Mouse (Mus musculus) thymus, postnatal 25 days (tissue): ENCODE data around the gene Gm49358.

Experiments used
- DNase-seq: peaks from one replicate; pipeline ENCODE4 v3.0.0; 2022

Gm49358 gene

DNA sequence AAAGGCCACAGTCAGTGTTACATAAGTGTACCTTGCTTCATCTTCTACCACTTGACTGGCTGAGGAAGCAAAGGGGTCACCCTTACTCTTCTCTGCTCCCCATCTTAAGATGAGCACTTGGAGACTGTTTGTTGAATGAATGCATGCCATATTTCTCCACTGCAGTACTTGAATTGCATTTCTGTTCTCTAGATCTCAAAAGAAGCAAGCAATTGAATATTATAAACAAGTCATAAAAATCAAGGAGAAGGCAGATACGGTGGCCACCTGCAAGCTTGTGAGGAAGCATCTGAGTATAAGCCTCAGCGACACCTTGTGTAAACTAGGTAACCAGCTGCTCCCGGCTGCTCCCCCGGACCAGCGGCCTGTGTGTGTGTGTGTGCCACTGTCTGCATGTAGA, at the start of gene Gm49358:
Gene Gm49358, plus strand, starts transcription at position 301 of the 400 bp plus-strand sequence.
- no peak for DNase-seq

DNA sequence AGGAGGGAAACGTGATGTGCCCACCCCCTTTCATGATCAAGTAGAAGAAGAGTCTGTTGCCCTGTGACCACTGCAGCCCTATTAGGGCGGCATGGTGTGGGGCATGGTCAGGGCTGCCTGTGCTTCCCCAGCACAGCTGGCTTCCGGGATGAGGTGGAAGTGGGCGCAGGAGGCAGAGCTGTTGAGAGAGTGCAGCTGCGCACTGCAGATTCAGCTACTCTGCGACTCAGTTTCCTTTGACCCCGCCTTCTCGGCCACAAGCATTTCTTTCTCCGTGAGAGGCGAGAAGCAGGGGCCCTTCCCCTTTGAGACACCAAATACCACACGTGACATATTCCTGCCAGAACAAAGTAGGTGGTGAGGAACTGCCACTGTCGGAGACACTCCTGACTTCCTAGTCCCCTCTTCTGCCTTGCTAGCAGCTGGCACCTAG, 36.2 kb upstream of the Gm49358 start:
- peak; percentile 86 for DNase-seq

DNA sequence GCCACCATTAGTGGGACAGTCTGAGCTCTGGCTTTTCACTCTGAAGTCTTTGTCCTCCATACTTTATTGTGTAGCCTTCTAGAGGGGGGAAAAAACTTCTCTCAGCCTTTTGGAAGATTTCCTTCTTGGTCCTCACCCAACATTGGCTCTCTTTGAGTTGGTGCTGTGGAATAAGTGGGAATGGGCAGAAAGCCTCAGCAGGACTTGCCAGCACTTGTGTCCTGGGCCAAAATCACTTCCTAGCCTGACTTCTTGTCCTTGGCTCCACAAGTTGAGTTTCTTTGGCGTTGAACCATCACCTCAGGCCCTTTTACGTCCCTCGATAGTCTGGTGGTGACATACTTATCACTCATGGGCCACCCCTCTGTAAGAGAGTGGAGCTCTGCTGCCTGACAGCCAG, 35.6 kb upstream of the Gm49358 start:
- DNase-seq, result no peak

DNA sequence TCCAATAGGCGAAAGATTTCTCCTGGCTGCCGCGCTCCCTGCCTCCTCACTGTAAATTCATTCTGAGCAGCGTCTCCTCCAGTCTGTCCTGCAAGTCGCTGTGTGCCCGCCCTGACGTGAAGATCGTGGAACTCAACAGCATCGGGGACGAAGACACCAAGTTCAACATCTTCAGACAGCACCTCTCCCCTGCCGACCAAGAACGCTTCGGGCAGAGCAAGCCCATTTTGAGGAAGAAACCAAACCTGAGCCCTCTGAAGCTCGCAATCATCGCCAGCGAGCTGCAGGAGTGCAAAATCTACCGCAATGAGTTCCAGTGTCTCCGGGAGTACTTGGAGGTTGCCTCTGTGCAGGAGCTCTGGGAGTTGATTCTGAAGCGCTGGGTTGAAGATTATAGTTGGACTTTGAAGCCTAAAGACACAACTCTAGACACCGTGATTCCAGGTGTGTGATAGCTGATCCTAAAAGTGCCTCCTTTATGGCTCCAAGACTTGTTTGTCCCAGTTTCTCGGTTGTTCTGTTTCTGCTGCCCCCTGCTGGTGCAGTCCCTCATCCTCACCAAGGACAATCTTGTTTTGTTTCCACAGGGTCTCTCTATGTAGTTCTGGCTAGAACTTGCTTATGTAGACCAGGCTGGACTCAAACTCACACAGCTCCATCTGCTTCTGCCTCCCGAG, 32.8 kb upstream of the Gm49358 start:
- DNase-seq, result peak; percentile 91

DNA sequence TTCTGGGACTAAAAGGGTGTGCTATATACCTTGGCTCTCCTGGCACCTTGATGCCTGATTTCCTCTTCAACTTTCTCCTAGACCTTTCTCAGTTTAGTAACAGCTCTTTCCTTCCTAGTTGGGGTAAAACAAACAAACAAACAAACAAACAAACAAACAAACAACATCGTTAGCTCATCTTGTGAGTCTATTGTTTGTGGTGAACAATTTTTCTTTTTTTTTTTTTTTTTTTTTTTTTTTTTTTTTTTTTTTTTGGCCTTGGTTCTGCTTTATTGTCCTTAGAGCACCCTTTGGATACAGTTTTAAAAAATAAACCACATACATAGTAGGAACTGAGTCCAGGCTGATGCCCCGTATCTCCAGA, 32.3 kb upstream of the Gm49358 start:
- DNase-seq, result no peak

DNA sequence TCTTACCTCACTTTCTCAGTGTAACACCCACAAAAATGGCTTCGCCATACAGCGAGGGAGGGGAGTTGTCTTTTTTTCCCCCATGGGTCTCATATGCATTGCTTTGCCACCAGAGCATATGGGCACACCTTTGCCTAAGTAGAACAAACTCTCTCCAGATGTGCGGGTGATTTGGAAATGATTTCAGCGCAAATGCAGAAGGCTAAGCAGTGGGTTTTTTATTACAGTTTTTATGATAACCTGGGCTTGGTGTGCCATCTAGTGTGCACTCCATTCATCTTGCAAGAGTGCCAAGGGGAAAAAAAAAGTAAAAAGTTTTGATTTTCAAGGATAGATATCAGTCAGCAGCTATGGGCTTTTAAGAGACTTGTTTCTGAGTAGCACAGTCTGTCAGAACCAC, 28.7 kb upstream of the Gm49358 start:
- no peak for DNase-seq

DNA sequence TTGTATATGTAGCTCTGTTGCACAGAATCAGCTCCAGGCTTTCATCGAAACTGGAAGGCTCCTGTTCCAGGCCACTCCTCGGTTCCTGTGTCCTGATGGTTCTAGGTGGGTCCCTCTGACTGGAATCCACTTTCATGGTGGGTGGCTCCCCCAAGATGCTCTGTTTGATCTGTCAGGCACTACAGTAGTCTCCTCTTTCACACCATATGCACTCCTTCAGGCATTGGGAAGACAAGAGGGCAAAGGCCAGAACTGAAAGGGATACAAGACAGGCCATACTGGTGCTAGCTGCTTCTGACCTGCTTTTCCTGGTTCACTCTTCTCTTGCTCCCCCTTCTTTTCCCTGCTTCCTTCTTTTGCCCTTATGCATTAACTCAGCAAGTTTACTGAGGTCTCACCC, 20.9 kb upstream of the Gm49358 start:
- DNase-seq, result no peak

DNA sequence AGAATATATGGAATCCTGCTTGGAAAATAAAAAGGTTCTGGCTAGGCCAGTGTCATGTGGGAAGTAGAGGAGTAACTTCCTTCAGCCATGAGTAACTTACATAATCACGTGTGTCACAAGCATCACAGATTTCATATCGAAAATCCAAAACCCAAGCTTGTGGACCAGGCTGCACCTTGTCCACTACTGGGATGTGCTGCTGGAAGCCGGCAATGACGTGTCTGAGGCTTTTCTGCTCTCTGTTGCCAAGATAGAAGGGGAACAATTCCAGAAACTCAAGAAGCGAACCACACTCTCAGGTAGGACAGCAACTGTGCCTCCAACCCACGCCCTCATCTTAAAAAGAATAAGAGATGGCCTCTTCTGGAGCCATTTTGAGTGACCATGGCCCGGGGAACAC, 19.5 kb upstream of the Gm49358 start:
- DNase-seq, result no peak

DNA sequence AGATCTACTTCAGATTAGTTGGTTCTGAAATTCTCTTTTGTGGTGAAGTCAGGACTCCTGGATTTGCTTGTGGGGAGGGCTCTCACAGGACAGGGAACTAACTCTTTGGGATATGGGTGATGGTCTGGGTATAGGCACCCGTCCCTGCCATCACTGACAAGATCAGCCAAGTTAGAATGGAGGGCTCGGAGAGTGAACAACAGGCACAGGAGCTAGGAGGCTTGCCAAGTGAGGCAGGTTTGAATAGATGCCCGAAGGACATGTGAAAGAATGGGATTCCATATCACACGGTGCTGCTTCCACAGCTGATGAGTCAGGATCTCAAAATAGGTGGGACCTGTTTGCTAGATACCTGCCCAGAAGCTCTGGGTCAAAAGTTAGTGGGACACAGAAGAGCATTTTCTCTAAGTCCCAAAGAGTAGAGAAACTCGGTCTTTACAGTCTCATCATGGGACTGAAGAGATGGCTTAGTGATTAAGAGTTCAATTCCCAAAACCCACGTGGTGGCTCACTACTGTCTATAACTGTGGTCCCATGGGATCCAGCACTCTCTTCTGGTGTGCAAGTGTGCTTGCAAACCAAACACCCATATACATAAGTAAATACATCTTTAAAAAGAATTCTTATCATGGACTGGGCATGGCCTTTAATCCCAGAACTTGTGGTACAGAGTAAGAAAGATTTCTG, 7.8 kb upstream of the Gm49358 start:
- DNase-seq, result no peak

DNA sequence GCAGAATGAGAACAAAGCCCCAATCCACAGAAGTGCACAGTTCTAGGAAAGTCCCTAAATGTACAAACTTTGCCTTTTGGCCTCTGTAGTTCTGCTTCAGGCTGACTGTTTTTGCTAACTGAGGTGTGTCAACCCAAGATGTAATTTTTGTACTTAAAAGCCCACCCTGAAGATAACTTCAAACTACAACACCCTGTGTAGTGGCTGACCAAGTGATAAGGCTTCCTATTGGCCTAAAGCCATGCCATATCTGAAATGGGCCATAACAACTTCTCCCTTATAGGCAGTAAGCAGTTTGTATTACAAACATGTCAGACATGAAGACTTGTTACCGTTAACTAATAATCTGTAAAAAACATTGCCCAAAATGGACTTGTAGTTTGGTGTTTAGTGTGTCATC, 6.0 kb upstream of the Gm49358 start:
- no peak for DNase-seq

DNA sequence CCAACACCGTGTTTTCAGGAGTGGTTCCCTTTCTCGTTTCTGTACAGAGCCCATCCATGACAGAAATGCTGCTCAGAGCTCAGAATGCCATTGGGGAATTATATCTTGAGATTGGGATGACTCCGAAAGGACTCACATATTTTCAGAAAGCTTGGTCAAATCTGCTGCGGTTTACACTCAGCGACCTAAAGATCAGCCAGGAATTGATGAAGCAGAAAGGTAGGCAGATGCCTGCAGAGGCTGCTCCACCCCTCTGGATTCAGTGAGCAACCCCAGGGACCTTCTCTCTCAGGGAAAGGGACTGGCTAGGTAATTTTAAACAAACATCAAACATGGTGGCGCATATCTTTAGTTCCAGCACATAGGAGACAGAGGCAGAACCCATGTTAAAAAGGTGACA, 5.6 kb upstream of the Gm49358 start:
- no peak for DNase-seq

DNA sequence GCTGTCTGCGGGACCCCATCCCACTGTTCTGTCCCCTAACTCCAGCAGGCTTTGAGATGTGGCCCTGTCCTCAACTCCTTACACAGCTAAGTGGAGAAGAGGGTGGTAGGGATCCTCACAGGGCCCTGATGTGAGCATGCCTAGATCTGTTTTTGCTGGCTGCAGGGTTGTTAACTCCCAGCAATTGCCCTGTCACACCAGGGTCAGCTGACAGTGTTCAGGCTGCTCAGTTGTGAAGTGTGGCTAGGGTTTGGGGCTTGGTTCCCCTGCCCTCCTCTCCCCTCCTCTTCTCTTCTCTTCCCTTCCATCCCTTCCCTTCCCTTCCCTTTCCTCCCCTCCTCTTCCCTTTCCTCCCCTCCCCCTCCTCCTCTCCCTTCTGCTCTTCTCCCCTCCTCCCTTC, 2.5 kb upstream of the Gm49358 start:
- DNase-seq, result no peak

DNA sequence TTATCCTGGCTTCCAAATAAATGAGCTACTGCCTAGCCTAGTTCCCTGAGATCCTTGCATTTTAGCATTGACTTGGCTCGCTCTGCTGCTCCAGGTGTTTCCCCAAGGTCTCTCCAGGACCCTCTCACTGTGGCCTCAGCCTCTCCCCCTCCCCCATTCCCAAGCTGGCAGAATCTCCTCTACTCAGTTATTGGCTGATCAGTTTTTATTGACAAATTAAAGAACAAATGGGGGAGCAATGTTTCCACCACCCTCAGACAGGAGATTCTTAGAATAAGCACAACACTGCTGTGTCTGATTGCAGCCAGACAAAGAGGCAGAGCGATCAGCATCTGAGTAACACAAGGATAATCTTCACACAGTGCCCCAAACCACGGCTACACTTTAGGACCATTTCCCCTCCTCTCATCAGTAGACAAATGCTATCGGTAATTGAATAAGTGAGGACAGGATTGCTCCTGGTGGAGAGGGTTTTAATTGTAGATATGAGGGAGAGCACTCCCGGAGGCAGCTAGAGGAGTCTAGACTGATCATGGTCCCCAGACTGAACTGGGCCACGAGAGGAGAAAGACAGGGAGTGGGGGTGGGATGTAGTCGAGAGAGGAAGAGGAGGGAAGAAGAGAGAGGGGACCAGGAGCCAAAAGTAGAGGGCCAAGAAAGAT, 1.9 kb upstream of the Gm49358 start:
- no peak for DNase-seq

DNA sequence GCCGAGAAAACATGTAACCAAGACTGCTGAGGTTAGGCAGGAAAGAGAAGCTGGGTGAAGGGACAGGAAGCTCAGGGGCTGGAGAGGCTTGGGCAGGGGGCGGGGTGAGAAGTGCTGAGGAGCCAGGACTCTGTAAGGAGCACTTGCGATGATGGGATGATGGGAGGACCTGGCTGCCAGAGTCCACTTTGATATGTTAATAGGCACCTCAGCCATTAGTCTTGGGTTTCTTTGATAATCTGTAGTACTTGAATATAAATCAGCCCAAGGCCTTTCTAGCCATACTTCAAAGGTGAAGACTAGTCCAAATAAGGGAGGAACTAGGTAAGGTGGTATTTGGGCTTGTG, 1.4 kb upstream of the Gm49358 start:
- DNase-seq, result no peak

DNA sequence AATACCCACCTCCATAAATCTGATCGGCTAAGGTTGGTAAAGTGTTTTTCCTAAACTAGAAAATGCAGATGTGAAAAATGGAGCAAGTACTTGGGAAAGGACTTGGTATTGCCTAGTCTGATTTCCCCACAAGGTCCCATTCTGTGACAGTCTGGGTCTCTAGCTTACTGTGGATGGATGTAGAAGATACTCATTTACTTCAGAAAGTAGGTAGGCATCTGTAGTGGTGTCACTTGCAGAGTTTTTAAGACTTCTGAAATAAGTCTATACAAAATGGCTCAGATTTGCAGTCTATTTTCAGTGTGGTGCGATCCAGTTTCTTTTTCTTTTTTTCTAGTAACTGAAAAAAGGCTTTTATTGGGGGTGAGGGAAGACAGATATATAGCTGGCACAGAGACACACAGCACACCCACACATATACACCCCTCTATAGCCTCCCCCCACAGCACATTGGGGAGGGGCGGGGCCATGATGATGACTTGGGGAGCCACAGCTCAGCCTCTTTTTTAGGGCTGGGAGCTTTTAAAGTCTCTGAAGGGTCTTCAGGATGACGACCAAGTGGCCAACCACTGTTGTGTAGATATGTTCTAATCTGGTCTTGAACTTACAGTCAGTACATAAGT, 1.7 kb downstream of the Gm49358 start:
- DNase-seq, result no peak

DNA sequence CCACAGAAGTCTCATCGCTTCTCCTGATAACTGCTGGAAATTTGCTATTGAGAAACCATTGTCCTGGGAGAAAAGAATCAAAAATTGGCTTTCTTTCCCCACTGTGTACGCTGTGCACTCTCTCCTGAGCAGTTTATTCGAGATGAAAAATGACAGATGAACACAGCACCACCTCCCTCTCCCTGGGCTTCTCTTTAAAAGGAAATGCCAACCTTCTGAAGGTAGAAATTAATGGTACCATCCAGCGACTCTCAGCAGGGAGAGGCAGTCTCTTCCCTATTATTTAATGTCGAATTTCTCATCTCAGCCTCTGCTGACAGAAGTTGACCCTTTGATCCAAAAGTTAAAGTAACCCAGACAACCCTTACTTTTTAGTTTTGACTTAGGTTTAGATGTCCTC, 5.4 kb downstream of the Gm49358 start:
- no peak for DNase-seq

DNA sequence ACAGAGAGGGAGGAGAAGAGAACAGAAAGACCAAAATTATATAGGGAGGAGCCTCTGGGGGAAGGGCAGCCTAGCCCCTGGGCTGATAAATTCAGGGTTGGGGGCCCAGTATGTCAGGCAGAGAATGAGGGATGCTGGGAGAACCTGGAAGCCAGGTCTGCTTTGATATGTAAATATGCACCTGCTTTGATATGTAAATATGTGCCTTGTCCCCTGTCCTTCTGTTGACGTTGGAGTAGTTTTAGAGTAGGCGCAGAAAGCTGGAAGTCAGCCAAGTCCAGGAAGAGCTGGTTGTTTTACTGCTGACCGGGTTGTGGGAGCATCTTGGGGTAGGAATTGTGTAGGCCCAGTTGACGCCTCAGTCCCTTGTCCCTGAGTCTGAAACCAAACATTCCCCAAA, 6.0 kb downstream of the Gm49358 start:
- no peak for DNase-seq

DNA sequence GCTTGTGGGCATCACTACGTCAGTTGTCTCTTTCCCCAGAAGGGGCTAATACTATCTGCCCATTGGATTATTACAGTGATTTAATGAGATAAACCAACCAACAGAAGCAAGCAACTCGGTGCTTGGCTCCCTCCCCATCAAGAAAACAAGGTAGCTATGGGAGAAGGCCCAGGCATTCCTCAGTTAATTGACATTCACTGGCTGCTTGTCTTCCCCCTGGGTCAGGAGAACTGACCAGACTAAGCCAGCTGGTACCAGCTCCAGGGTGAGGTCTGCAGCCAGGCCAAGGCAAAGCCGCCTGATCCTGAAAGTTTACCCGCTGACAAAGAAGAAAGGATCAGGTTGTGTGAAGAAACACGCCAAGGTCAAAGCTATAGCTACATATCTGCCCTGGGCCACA, 7.9 kb downstream of the Gm49358 start:
- DNase-seq, result no peak

DNA sequence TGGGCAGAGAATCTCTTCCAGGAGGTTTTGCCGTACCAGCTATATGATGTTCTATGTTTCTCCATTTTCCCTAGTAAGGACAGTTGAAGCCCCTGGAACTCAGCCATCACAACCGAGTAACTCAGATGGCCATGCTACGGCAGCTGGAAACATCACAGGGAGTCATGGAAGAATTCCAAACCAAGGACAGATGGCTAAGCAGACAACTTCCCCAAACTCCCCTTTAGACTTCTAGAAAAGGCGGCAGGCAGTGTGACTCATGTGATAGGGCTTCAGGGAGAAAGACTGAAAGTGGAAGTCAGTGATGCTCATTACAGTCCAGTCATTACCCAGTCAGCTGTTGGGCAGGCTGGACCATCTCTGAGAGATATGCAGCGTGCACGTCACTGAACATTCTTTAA, 8.5 kb downstream of the Gm49358 start:
- DNase-seq, result no peak

DNA sequence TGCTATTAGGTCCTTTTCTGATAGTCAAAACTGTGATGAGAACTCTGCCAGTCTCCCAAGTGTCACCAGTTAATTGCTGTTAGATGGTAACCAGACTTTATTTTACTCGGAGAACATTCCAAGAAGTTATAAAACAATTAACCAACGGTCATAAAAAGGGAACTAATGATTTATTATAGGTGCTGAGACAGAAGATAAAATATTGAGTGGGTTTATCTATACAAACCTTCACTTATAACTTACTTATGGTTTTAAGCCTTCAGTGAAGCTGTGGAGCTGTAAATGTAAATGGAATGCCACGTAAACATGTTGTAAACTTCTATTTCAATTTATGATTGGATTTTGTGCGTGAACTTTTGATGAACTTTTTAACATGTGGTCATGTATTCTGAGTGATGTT, 9.6 kb downstream of the Gm49358 start:
- no peak for DNase-seq

DNA sequence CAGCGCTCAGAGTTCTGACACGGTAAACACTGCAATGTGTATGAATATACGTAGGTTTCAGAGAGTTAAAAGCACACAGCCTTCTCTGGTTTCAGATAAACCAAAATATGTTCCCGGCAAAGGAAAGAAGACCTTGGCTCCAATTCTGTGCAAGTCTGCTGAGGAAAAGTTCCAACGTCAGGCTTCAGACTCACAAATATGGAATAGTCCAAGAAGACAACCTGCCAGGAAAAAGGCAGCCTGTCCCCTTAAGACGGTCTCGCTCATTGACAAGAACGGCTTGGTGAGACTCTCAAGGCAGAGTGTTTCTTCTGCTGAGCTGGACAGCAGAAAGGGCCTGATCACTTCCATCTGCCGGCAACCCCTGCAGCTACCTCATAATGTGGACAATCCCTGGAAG, 12.5 kb downstream of the Gm49358 start:
- DNase-seq, result no peak

DNA sequence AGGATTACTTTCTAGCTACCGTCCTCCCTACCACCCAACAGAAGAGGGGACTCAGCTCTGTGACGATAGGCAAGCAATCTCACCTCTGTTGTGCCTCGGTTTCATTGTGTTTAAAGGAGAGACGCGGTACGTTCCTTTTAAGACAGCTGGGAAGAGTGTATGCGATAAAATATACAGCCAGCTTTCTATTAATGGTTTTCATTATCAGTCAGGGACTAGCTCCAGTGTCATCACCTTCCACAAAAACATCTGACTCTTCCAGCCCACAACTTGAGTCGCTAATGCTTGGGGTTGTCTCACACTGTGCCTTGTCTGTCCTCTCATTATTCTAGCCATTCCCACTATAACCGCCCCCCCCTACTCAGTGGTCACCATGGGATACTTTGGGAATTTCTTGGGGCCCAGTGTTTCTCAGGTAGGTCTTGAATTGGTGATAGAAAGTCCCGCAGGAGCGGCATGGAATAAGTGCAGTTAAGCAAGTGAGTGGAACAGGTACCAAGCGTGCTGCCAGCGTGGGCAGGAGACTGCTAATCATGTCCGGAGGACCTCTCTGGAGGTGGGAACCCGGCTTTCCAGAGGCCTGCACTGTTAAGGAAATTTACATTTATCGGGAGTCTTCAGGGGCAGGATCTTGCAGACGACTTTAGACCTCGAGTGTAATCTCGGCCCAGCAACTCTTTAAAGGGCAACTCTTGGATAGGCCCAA, 14.0 kb downstream of the Gm49358 start:
- no peak for DNase-seq

DNA sequence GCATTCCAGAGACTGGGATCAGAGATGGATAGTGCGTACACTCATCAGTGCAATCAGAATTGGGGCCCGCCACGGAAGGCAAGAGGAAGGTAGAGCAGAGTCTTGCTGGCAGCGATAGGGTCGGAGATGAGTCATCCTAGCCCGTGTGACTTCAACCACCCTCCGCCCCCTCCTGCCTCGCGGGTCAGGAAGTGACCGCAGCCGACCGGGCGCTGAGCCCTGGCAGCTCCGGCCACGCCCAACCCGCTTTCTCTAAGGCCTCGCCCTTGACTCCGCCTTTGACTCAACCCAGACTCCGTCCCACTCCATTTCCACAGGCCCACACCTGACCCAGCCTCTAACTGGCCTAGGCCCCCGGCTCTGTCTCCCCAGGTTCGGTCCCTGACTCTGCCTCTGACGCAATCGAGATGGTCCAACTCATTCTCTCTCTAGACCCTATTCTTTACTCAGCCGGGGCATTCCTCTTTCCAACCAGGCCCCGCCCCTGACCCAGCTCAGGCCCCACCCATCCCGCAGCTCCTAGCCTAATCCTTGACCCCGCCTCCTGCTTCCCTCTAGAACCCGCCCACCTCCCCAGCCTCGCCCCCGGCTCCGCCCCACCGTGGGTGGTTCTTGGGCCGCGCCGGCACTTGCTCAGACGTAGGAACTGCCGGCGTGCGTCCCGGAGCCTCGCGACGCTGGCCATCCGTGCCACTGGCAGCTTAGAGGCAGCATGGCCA, 14.8 kb downstream of the Gm49358 start, which contains the start of gene Nt5dc3:
Gene Nt5dc3, plus strand, starts transcription at position 608 of the 719 bp plus-strand sequence.
- peak; percentile 95 for DNase-seq
